Mouse (Mus musculus) heart, embryonic 16.5 days (tissue): Measurements from ENCODE around the gene Olfr1009. TPM values are rescaled to one million over a fixed set of nuclear protein-coding genes. Genes with fewer than 3 reads are reported as not detected.
"Not testable (repeated sequence)": the region's sequence is repeated elsewhere in the genome, so short reads cannot be mapped to it uniquely, and the experiment has no call there.

Experiments used
- ATAC-seq: fragments of 200-750 bp; cut with Nextera tagmentation; replicated peaks from 2 replicates; pipeline ENCODE4 v1.8.0; 2017; ENCODE audit warnings: moderate number of reproducible peaks; ENCODE audit not compliant: insufficient read depth, low FRiP score; ENCODE audit errors: extremely low read depth
- H3K27ac ChIP-seq: fragments of 300-500 bp; sonication (generic); 2 replicates; pipeline ENCODE4 v1.5.1; 2014; ENCODE audit warnings: mild to moderate bottlenecking, low read length, control low read depth, moderate library complexity
- H3K27me3 ChIP-seq: fragments of 300-500 bp; sonication (generic); 2 replicates; pipeline ENCODE4 v1.6.1; 2014; ENCODE audit warnings: low read length, mixed read lengths; ENCODE audit not compliant: control insufficient read depth, insufficient read depth
- H3K36me3 ChIP-seq: fragments of 300-500 bp; sonication (generic); 2 replicates; pipeline ENCODE4 v1.6.1; 2014; ENCODE audit not compliant: control insufficient read depth, insufficient read depth
- H3K4me1 ChIP-seq: fragments of 300-500 bp; sonication (generic); 2 replicates; pipeline ENCODE4 v1.6.1; 2014; ENCODE audit warnings: low read length, mixed read lengths; ENCODE audit not compliant: control insufficient read depth, insufficient read depth
- H3K4me2 ChIP-seq: fragments of 300-500 bp; sonication (generic); 2 replicates; pipeline ENCODE4 v1.6.1; 2014; ENCODE audit warnings: low read depth, mild to moderate bottlenecking, control low read depth, low read length
- H3K4me3 ChIP-seq: fragments of 300-500 bp; sonication (generic); 2 replicates; pipeline ENCODE4 v1.5.1; 2014; ENCODE audit warnings: mild to moderate bottlenecking, control low read depth, low read length
- H3K9ac ChIP-seq: fragments of 300-500 bp; sonication (generic); 2 replicates; pipeline ENCODE4 v1.6.1; 2014; ENCODE audit warnings: low read length, control low read depth
- H3K9me3 ChIP-seq: fragments of 300-500 bp; sonication (generic); replicated peaks from 2 replicates; pipeline ENCODE4 v1.6.1; 2016; ENCODE audit warnings: low read length; ENCODE audit not compliant: control insufficient read depth
- WGBS: fragments of 180-500 bp; shearing (Covaris S2); extraction: QIAGEN DNeasy Blood & Tissue Kit; methylation state at CpG from one replicate; pipeline ENCODE4 v1.1.7; 2014; 5-methylcytosine and 5-hydroxymethylcytosine counted together
- polyA plus RNA-seq: library from polyadenylated mRNA; unstranded; fragments of >200 nt; fragmentation: Nextera tagmentation; extraction: Ambion mirVana; gene quantifications from 2 replicates; pipeline ENCODE4 v1.2.1, GENCODE M21; 2015

The Olfr1009 gene
- polyA plus RNA-seq = not detected in 2 replicates

DNA sequence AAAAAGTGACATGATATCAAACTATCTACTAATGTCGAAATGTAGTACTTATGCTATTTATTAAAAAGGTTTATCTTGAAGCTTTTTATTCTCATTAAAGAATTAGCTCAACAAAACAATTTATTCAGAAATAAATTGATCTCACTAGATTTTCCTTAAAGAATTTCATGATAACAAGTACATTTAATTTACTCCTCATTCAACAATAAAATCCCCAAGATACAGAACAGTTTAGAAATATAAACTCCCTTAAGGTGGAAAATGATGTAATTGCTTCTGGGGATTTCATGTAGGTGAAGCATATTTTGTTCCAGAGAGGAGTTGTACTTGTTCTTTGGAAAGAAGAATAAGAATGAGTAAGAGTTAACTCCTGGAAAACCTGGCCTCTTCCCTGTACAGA, at the start of gene Olfr1009:
Gene Olfr1009, plus strand, starts transcription at position 301 of the 400 bp plus-strand sequence.
- WGBS = 78% methylated on average over 1 of the region's 1 CpGs
- Histone ChIP-seq H3K27me3 (no peaks in the 10 kb centered on the region), H3K9ac (no peak within 1 kb of the TSS), H3K4me3 (no peak within 1 kb of the TSS), H3K27ac (no peak within 1 kb of the TSS), H3K4me1 (no peaks in the 10 kb centered on the region), H3K36me3 (no peaks in the 10 kb centered on the region), H3K9me3 (no peaks in the 10 kb centered on the region), H3K4me2 (no peak within 1 kb of the TSS)
- no peak for ATAC-seq

DNA sequence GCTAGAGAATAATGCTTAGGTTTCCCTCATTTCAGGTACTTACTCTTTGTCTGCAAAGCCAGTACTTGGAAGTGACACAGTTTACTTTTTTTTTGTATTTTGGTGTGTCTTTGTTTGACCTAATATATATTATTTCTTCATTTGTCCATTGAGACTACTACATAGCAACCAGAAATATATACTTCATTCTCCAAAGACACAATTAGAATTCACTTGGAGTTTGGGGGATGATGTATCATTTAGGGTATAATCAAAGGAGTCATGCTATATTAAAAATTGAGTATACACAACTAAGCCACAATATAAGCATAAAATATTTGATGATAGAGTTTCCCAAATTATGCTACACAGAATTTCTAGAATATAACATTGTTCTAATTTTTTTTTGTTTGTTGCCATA, 36.6 kb upstream of the Olfr1009 start, which contains the start of gene Olfr1006:
Gene Olfr1006, minus strand, starts transcription at position 101 of the 400 bp plus-strand sequence.
- Histone ChIP-seq H3K4me3 (no peak within 1 kb of the TSS), H3K4me1 (no peaks in the 10 kb centered on the region), H3K36me3 (no peaks in the 10 kb centered on the region), H3K27ac (no peak within 1 kb of the TSS), H3K9me3 (no peaks in the 10 kb centered on the region), H3K4me2 (no peak within 1 kb of the TSS), H3K27me3 (no peaks in the 10 kb centered on the region), H3K9ac (no peak within 1 kb of the TSS)
- no peak for ATAC-seq

DNA sequence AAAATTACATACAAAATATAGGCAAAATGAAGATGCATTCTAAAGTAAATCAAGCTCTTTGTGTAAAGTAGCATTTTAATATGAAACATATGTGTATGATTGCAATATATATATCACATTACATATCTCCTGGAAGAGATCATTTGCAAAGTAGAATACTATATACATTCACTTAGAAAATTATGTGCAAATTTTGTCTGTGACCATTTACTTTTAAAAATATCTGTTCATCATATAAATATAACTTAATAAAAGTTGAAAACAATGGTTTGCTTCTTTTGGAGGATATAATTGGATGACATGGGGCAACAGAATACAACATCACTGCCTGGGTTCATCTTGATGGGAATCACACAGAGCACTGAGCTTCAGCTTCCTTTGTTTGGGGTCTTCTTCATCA, 26.1 kb upstream of the Olfr1009 start, which contains the start of gene Olfr1008:
Gene Olfr1008, plus strand, starts transcription at position 301 of the 400 bp plus-strand sequence.
- H3K4me3 ChIP-seq = no peak within 1 kb of the TSS
- H3K27ac ChIP-seq = no peak within 1 kb of the TSS

DNA sequence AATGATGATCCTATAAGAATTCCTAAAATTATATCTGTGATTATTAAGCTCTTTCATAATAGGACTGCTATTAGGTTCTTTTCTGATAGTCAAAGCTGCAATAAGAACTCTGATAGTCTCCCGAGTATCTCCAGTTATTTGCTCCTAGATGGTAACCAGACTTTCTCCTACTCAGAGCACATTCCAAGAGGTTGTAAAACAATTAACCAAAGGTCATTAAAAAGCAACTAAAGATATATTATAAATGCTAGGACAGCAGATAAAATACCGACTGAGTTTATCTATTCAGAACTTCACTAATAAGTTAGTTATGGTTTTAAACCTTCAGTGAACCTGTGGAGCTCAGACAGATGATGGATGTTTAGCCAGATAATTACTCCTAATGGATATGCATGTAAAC, 4.5 kb upstream of the Olfr1009 start:
- WGBS = 56% methylated on average over 2 of the region's 2 CpGs
- H3K36me3 ChIP-seq, H3K4me1 ChIP-seq, H3K4me2 ChIP-seq, H3K4me3 ChIP-seq, H3K9me3 ChIP-seq, ATAC-seq, H3K9ac ChIP-seq, H3K27me3 ChIP-seq, H3K27ac ChIP-seq: not testable (repeated sequence)

More for the DNA sequence above, 26.1 kb upstream of the Olfr1009 start, which contains the start of gene Olfr1008:
- no peak within 1 kb of the TSS for H3K4me2 ChIP-seq
- no peaks in the 10 kb centered on the region for H3K9me3 ChIP-seq
- H3K4me1 ChIP-seq = no peaks in the 10 kb centered on the region
- no peak within 1 kb of the TSS for H3K9ac ChIP-seq
- no peaks in the 10 kb centered on the region for H3K36me3 ChIP-seq
- ATAC-seq = no peak
- no peaks in the 10 kb centered on the region for H3K27me3 ChIP-seq

DNA sequence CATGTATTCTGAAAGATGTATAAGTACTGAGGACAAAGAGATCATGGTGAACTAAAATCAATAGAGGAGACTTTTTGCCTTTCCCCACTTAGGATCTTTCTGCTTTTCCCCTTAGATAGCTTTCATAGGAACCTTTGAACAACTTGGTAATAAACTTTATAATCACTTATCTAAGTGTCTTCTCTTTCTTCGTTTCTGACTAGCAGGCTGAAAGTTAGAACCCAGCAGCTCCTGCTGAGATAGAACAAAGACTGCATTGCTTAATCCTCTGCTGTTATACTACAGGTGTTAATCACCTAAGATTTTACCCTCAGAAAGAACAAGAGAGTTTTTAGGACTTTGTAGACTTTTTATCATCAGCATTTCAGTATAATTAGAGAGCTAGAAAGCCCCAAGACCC, 4.1 kb upstream of the Olfr1009 start:
- H3K27me3 ChIP-seq = no peaks in the 10 kb centered on the region
- no peaks in the 10 kb centered on the region for H3K9me3 ChIP-seq
- H3K27ac ChIP-seq = no peak overlapping the region
- WGBS = 31% methylated on average over 1 of the region's 1 CpGs
- ATAC-seq = no peak
- H3K9ac ChIP-seq = no peak overlapping the region
- H3K4me1 ChIP-seq = no peaks in the 10 kb centered on the region
- H3K4me2 ChIP-seq = no peak overlapping the region
- no peak overlapping the region for H3K4me3 ChIP-seq
- H3K36me3 ChIP-seq = no peaks in the 10 kb centered on the region

DNA sequence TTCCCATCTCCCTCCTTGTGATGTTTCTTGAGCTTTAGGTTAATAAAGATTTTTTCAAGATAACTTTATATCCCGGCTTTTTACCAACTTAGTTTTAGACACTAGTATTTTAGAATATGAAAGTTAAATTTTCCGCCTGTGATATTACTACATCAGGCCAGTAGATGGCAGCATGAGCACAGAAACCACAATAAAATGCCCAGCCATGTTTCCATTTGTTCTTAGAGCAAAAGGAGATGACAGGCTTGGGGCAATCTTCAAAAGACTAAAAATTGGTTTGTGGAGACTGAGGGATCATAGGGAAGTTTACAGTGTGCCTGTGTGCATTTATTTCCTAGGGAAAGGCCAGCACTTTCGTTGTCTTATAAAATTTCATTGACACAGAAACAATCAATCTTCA, 10.6 kb downstream of the Olfr1009 start:
- Histone ChIP-seq H3K27me3 (no peaks in the 10 kb centered on the region), H3K9me3 (no peaks in the 10 kb centered on the region), H3K4me3 (no peak overlapping the region), H3K4me2 (no peak overlapping the region), H3K27ac (no peak overlapping the region), H3K9ac (no peak overlapping the region), H3K36me3 (no peaks in the 10 kb centered on the region), H3K4me1 (no peaks in the 10 kb centered on the region)
- ATAC-seq = no peak
- 11% methylated on average over 3 of the region's 3 CpGs for WGBS

DNA sequence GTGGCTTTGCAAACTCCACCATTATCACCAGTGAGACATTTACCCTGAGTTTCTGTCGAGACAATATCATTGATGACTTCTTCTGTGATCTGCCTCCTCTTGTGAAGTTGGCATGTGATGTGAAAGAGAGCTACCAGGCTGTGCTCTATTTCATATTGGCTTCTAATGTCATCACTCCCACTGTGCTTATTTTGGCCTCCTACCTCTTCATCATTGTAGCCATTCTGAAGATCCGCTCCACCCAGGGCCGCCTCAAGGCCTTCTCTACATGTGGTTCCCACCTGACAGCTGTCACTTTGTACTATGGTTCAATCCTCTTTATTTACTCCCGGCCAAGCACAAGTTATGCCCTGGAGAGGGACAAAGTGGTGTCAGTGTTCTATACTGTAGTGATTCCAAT, 38.6 kb downstream of the Olfr1009 start:
- H3K9ac ChIP-seq = no peak overlapping the region
- no peaks in the 10 kb centered on the region for H3K27me3 ChIP-seq
- ATAC-seq = no peak
- no peaks in the 10 kb centered on the region for H3K9me3 ChIP-seq
- H3K36me3 ChIP-seq = no peaks in the 10 kb centered on the region
- no peak overlapping the region for H3K4me3 ChIP-seq
- no peak overlapping the region for H3K27ac ChIP-seq
- H3K4me1 ChIP-seq = no peaks in the 10 kb centered on the region
- 78% methylated on average over 4 of the region's 4 CpGs for WGBS
- no peak overlapping the region for H3K4me2 ChIP-seq

DNA sequence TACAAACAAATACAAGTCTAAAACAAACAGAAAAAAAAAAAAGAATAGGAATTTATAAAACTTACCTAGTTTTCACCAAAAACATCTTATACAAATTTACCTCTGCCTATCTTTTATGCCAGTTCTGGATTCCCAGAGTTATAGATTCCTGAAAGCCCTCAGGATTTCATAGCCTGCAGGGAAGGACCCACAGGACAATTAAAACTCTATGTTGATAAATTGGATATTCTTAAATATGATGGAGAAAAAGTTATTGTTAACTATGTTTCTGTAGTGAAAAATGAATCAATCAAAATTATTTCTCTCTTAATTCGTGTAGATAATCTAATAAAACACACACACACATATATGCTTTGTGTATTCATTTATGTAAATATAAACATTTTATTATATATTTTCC, 47.4 kb downstream of the Olfr1009 start, which contains the start of gene Olfr1012:
Gene Olfr1012, minus strand, starts transcription at position 101 of the 400 bp plus-strand sequence.
- Histone ChIP-seq H3K27ac (no peak within 1 kb of the TSS), H3K9me3 (no peaks in the 10 kb centered on the region), H3K4me1 (no peaks in the 10 kb centered on the region), H3K4me2 (no peak within 1 kb of the TSS), H3K4me3 (no peak within 1 kb of the TSS), H3K27me3 (no peaks in the 10 kb centered on the region), H3K36me3 (no peaks in the 10 kb centered on the region), H3K9ac (no peak within 1 kb of the TSS)
- no peak for ATAC-seq
- WGBS = 55% methylated on average over 1 of the region's 1 CpGs

DNA sequence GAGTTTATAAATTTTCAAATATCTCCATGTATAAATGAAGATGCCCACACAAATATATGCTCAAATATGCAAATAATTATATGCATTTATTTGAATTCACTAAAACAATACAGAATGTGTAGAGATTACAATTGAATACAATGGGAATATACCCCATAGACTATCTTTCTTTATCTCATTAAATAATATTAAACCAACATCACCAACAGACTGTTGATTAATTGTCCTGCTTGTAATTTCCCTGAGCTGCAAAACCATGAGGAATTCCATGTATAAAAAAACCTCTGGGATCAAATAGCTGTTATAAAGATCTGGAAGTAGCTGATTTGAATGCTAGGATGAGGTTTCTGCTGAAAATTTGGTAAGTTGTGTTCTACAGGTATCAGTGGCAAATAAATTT, 51.6 kb downstream of the Olfr1009 start, which contains the start of gene Olfr1013:
Gene Olfr1013, plus strand, starts transcription at position 301 of the 400 bp plus-strand sequence.
- no peak within 1 kb of the TSS for H3K4me3 ChIP-seq
- H3K4me2 ChIP-seq = no peak within 1 kb of the TSS
- H3K27me3 ChIP-seq = no peaks in the 10 kb centered on the region
- no peak for ATAC-seq
- no peaks in the 10 kb centered on the region for H3K4me1 ChIP-seq
- no peaks in the 10 kb centered on the region for H3K9me3 ChIP-seq
- H3K9ac ChIP-seq = no peak within 1 kb of the TSS
- H3K36me3 ChIP-seq = no peaks in the 10 kb centered on the region
- no peak within 1 kb of the TSS for H3K27ac ChIP-seq
